Mouse (Mus musculus): ENCODE measurements around the gene Aoc2.

Aoc2 gene

DNA sequence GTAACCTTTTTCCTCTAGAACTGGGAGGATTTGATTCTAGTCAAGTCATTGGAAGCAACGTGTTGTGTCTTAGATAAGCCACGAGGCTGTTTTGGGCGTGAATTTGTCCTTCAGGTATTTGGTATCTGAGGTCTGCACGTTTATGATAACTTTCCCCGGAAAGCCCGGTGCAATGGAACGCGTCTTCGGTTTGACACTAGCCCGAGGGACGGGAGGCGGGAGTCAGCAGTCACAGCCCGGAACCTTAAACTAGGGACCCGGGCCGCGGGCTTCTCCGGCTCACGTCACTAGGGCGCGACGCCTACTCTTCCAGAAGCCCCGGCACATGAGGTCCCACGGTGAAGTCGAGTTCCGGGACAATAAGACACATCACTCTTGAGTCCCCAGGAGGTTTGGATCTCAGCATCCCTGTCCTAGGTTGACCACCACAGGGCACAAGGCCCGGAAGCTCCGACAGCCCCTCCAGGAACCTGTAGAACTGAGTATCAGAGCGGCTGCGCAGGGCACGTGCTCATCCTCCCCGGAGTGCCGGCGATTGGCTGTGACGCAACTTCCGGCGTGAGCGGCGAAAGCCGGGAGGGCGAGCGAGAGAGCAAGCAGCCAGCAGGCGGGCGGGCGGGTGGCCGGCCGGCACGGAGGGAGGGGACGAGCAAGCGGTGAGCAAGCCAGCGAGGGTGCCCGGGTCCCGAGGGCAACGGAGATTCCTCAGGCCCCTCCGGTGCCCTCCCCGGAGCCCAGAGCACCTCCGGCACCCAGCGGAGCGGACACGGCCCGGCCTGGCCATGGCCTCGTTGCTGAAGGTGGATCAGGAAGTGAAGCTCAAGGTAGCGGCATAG, 9.0 kb upstream of the Aoc2 start, which contains the start of gene Psme3:
Psme3 (plus strand) TSS at position 549 of the 836 bp plus-strand sequence.
- under 1% methylated on average over 56 of the region's 62 CpGs for WGBS

DNA sequence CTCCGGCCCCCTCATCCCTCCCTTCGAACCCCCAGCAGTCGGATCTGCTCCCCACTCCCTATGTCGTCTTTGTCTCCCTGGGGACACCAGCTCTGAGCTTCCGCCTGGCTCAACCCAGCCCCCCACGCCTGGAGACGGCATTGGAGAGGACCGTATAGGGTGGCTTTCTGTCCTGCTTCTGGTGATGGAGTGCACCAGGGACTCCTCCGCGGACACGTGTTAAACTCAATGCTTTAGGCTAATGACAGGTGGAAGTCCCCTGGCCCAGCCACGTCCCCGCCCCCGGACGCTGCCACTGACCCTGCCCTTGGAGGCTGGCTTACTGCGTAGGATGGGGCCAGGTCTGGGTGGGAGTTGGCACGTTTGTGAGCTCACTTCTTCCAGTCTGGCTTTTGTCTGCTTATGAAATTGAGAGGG, 8.4 kb upstream of the Aoc2 start:
- under 1% methylated on average over 17 of the region's 17 CpGs for WGBS

DNA sequence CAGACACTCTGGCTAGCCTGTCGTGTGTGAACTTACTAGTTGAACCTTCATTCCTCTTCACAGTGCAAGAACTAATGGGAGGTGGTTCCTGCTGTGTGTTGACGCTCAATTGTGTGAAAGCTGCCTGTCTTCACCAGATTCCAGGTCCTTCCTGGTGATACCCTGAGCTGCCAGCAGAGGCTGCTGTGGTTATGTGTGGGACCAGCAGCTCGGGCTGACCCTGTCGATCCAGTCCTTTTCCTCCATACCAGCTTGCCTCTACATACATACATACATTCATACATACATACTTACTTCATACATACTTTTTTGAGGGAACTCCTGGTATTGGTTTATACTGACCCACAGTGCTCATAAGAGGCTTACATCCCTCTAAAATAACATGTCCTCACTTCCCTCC, 1.3 kb upstream of the Aoc2 start:
- WGBS = 6% methylated on average over 4 of the region's 4 CpGs

DNA sequence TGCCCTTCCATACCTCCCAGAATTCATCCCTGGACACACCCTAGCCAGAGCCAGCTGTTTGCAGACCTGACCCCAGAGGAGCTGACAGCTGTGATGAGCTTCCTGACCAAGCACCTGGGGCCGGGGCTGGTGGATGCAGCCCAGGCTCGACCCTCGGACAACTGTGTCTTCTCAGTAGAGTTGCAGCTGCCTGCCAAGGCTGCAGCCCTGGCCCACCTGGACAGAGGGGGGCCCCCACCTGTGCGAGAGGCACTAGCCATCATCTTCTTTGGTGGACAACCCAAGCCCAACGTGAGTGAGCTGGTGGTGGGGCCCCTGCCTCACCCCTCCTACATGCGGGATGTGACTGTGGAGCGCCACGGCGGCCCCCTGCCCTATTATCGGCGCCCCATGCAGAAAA, 338 bp downstream of the Aoc2 start:
- WGBS = 91% methylated on average over 11 of the region's 11 CpGs

DNA sequence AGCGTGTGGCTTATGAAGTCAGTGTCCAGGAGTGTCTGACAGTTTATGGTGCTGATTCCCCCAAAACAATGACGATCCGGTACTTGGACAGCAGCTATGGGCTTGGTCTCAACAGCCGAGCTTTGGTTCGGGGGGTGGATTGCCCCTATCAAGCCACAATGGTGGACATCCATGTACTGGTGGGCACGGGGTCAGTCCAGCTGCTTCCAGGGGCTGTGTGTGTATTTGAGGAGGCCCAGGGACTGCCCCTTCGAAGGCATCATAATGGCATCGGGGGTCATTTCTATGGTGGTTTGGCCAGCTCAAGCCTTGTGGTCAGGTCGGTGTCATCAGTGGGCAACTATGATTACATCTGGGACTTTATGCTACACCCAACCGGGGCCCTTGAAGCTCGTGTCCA, 1.3 kb downstream of the Aoc2 start:
- 89% methylated on average over 11 of the region's 11 CpGs for WGBS

DNA sequence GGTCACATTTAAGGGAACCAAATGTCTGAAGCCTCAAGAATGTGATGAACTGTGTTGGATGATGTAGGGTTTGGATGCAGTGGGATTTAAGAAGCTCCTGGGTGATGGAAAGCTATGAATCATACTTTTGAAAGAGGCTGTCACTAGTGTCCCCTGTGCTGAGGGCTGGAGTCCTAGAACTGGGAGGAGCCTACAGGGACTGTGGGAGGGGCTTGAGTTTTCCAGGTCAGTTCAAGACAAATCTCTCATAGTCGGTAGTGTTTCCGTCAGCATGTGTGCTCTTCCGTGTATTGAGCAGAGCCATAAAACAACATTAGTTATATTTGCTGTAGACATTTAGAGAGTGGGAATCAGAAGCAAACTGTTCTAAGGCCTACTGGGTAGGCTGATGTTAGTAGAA, 2.4 kb downstream of the Aoc2 start:
- whole genome bisulfite sequencing = 43% methylated on average over 3 of the region's 3 CpGs

DNA sequence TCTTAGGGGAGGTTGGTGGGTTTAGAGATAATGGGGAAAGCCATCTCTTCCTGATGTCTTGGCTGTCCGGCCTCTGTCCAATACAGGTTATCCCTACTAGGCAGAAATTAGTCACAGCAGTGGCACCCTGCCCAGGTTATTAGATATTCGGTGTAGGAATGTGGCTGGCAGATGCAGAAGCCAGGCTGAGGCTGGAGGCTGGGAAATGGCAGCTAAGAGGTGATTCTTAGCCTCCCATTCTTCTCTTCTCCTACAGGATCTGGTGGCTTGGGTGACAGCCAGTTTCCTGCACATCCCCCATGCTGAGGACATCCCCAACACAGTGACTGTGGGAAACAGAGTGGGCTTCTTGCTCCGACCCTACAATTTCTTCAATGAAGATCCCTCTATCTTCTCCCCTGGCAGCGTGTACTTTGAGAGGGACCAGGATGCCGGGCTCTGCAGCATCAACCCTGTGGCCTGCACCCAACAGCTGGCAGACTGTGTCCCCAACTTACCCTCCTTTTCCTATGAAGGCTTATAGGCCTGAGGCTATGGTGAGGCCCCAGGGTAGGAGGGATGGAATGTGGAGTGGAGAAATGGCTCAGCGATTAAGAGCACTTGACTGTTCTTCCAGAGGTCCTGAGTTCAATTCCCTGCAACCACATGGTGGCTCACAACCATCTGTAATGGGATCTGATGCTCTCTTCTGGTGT, 4.2 kb downstream of the Aoc2 start:
- 60% methylated on average over 6 of the region's 6 CpGs for WGBS

DNA sequence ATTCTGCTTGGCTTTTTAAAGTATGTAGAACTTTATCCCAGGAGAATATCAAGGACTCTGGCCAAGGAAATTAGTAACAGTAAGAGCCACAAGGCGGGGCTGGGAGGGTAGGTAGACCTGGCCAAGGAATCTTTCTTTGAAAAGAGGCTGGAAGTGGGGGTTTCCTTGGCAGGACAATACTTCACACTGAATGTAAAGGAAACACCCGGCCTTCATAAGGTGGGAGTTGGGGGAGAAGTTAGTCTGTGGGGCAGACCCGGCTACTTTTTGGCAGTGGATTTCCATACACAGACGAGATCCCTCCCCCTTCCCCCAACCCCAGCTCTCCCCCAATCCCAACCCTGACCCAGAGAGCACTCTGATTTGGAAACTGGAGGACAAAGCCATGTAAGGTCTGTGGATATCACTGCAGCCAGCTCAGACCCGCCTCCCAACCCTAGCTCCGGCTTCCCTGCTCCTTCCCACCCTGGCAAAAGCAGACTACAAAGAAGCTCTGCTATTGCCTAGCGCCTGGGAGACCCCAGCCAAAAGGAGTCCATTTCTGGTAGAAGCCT, 5.6 kb downstream of the Aoc2 start, which contains the start of gene Aoc3:
Aoc3 (plus strand) TSS at position 235 of the 554 bp plus-strand sequence.
- 63% methylated on average over 7 of the region's 7 CpGs for WGBS

DNA sequence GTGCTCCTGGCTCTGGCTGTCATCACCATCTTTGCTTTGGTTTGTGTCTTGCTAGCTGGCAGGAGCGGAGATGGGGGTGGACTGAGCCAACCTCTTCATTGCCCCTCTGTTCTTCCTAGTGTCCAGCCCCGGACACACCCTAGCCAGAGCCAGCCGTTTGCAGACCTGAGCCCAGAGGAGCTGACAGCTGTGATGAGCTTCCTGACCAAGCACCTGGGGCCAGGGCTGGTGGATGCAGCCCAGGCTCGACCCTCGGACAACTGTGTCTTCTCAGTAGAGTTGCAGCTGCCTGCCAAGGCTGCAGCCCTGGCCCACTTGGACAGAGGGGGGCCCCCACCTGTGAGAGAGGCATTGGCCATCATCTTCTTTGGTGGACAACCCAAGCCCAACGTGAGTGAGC, 6.1 kb downstream of the Aoc2 start:
- WGBS = 87% methylated on average over 6 of the region's 6 CpGs

DNA sequence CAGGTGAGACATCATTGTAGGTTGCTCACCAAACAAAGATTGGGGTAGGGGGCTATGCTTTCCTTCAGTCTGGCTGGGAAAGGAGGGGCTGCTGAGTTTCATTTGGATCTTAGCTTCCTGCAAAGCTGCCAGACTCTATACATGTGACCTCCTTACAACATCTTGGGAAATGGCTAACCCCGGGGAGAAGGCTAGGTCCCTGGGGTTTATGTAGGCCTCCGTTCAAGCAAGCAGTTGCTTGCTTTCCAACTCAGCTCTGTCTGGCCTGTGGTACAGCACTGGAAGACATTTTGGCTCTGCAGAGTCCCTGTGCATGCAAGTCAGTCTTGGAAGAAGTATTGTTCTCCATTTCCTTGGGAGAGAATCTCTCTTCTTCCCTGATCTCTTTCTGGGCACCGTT, 7.7 kb downstream of the Aoc2 start:
- 87% methylated on average over 3 of the region's 3 CpGs for WGBS

DNA sequence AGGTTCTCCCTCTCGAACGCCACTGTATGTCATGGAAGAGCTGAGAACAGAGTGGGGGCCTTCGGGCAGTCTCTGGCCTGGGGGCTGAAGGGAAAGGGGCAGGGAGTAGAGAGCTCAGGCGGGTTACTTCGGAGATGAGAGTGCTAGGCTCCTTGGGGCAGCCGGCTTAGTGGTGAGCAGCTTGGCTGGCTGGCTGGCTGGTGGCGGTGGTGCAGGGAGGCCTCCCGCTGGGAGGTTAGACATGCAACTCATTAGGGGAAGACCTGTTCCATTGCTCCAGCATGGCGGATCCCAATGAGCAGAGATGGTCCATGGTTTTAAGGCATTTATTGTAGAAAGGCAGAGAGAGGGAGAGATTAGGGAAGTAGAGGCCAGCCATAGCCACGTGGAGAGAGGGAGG, 9.2 kb downstream of the Aoc2 start:
- 68% methylated on average over 10 of the region's 10 CpGs for WGBS

DNA sequence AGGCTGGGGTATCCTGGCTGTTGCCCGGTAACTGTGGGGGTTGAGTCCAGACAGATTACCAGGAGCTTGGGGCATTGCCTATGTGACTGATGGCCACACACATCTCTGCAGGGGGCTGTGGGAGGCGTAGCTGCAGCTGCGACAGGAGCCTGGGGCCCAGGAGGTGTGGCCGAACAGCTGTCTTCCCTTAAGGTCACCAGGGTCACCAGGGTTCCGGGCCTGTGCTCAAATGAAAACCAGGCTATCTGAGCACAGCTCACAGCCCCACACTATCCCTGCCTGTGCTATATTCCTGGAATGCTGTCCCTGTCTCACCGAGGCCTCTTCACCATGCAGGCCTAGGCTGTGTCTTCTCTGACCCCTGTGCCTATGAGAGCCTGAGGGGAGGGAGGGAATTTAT, 9.7 kb downstream of the Aoc2 start:
- 33% methylated on average over 6 of the region's 6 CpGs for WGBS

DNA sequence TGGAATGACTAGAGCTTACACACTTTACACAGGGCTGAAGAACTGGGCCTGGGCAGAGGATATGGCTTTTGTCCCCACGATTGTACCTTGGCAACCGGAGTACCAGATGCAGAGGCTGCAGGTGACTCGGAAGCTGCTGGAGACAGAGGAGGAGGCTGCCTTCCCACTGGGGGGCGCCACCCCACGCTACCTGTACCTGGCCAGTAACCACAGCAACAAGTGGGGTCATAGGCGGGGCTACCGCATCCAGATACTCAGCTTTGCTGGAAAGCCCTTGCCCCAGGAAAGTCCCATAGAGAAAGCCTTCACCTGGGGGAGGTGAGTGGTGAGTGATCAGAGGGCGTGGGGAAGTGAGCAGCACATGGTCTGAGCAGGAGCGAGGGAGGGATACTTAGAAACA, 10.8 kb downstream of the Aoc2 start:
- WGBS = 84% methylated on average over 9 of the region's 9 CpGs

DNA sequence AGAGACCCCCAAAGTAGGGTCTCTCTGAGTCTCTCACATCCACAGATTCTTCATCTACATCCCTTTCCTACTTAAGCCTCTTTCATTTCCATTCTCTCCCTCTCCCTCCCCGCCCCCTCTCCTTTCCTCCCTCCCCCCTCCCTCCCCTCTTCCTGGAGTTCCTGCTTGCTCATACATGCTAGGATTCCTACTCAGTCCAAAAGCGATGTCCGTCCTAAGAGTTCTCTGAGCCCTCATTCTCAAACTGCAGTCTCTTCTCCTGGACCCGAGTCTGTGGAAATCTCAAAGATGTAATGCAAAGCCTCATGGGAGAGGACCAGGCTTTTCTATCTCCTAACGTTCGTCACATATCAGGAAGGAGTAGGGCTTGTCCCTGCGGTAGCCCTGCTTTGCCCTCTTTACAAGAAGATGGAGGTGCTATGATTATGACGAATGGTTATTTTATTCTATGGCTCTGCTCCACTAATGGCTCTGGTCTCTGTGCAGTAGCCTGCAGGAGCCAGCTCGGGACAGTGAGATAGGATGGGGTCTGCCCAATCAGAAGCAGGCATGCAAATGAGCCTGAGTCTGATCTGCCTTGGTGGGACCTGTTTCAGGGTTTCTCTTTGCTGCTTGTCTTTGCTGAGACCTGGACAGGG, 13.4 kb downstream of the Aoc2 start:
- WGBS = 3% methylated on average over 9 of the region's 9 CpGs

DNA sequence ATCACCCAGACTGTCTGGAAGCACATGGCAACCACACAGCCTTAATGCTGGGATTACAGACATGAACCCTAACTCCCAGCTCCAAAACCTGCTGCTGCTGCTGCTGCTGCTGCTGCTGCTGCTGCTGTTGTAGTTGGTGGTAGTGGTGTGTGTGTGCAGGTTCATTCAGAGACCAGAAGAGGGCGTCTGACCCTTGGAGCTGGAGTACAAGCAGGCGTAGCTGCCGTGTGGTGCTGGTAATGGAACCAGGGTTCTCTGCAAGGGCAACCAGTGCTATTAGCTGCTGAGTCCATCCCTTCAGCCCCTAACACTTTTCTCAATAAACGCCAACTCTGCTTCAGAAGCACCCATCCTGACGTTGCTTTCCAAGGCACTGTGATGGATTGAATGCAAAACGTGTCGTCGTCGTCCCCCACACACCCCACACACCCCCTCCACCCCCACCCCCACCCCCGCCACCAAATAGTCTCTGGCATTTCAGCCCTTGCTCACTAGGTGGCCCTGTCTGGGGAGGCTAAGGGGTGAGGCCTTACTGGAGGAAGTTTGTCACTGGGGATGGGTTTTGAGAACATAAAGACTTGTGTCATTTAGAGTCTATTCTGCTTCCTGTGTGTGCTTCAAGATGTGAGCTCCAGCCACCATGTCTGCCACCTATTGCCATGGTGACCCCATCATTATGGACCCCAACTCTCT, 22.4 kb downstream of the Aoc2 start:
- WGBS = 79% methylated on average over 10 of the region's 10 CpGs

DNA sequence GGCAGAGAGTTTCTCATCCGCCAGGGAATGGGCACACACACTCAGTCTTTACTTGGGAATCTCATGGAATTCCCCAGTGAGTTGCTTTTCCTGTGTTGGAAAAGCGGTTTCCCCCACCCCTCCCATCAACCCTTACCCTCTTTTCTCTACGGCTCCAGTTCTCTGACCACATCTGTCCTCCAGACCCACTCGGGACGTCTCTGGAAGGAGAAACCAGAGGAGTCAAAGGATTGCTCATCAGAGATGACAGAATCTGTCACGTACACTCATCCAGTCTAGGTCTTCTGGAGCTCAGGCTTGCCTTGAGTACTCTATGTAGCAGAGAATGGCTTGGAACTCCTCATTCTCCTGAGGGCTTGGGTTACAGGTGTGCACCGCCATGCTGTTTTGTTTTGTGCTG, 23.9 kb downstream of the Aoc2 start:
- 76% methylated on average over 7 of the region's 7 CpGs for WGBS

DNA sequence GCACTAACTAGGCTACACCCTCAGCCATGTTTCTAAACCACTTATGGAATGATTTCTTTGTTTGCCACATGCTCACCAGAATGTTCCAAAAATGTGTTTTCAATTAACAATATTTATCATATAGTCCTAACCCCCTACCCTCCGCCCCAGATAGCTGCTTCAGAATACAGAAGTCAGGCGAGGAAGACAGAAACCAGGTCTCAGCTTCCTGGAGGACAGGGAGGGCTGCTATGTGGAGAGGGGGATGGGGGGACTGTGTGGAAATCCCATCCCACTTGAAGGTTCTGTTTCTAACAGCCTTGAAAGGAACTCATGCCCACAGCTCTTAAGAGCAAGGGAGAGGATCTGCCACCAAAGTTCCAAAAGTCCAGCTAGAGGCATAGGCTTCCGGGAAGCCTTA, 24.4 kb downstream of the Aoc2 start:
- 95% methylated on average over 3 of the region's 3 CpGs for WGBS

DNA sequence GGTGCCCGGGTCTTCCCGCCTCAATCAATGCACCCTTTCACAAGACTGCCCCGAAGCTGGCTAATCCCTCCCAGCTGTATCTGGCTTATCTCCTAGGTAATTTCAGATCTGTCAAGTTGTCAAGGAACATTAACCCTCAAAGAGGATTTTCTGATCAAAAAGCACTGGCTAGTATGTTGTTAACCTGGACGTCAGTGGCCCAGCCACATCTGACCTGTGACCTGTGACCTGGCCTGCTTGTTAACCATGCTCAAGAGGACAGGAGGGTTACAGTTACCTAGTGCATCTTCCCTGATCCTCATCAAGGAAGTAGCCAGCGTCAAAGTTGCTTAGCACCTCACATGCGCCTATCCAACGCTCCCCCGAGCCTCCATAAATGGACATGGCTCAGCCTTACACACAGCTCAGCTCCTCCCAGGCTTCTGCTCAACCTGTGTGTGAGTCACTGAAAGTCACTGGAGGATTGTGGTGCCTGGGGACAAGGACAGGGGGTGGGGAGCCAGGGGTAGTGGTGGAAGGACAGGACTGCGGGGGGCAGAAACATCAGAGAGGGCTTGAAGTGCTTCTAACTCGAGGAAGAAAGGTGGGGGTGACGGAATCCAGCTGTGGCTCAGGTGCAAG, 26.3 kb downstream of the Aoc2 start:
- WGBS = 73% methylated on average over 11 of the region's 11 CpGs

DNA sequence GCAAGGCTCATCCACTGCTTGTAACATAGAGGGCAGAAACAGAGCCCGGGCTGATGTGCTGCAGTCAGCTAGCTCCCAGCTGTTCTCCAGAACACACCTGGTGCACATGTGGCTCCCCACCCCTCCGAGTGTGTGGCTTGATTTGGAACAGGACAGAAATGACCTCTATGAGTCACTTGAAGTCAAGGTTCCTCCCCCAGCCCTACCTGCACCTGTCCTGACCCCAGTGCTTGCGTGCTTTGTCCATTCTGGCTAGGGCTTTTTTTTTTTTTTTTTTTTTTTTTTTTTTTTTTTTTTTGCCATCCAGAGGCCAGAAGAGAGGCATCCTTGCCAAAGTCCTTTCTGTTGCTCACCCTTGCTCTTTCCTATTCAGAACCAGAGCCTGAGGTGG, 26.9 kb downstream of the Aoc2 start:
- 87% methylated on average over 3 of the region's 3 CpGs for WGBS

DNA sequence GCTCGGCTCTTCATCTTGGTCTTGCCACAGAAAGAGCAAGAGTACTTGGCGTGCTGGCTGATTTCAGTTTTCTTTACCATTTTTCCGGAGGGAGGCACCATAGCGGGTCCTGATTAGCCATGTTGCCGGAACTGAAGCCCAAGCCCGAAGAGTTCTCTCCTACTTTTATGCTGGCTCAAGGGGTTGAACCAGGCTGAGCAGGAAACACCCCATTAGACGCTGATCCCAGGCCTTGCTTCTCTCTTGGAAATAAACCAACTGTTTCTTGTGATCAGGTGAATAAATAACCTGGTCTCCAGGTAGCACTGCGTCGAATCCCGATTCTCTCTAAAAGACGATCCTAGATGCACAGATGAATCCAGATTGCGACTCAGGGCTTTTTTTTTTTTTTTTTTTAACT, 28.6 kb downstream of the Aoc2 start:
- WGBS = 92% methylated on average over 12 of the region's 12 CpGs

DNA sequence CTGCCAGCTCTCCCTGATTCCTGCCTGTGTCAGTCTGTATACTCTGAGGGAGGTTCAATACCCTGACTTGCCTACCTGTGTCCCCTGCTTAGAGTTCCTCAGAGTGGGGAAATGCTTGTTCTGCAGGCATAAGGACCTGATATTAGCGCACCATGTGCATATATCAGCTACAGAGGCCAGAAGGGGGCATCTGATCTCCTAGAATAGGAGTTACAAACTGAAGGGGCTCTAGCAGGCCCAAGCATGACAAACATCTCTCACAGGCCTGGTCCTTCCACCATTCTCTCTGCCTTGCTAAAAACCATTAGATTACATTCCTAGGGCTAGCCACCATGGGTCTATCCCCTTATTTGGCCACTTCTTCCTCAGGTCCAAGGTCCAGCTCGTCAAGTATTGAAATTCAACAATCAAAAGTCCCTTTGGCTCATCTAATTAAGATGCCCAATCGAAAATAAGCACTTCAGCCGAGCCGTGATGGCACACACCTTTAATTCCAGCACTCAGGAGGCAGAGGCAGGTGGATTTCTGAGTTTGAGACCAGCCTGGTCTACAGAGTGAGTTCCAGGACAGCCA, 29.7 kb downstream of the Aoc2 start:
- 89% methylated on average over 5 of the region's 5 CpGs for WGBS

Data from cerebral cortex, adult 2 months (tissue).